Mouse (Mus musculus) lung, postnatal 0 days (tissue): ENCODE data around the gene Parp8. TPM values are rescaled to one million over a fixed set of nuclear protein-coding genes. Genes with fewer than 3 reads are reported as not detected.
"Not testable (repeated sequence)": the region's sequence is repeated elsewhere in the genome, so short reads cannot be mapped to it uniquely, and the experiment has no call there.

Experiments used
- ATAC-seq: fragments of 200-750 bp; cut with Nextera tagmentation; 2 replicates; pipeline ENCODE4 v1.8.0; 2017; ENCODE audit warnings: moderate library complexity
- DNase-seq: peaks from one replicate; pipeline ENCODE4 v3.0.0-alpha.2; 2016; ENCODE audit warnings: low spot score
- H3K27ac ChIP-seq: fragments of 300-500 bp; sonication (generic); 2 replicates; pipeline ENCODE4 v1.5.1; 2014; ENCODE audit warnings: antibody characterized with exemption, mild to moderate bottlenecking, low read length, mixed read lengths
- H3K27me3 ChIP-seq: fragments of 300-500 bp; sonication (generic); replicated peaks from 2 replicates; pipeline ENCODE4 v1.6.1; 2014; ENCODE audit warnings: low read length, mixed read lengths; ENCODE audit not compliant: insufficient read depth
- H3K36me3 ChIP-seq: fragments of 300-500 bp; sonication (generic); 2 replicates; pipeline ENCODE4 v1.6.1; 2014; ENCODE audit warnings: low read length, mixed read lengths; ENCODE audit not compliant: insufficient read depth
- H3K4me1 ChIP-seq: fragments of 300-500 bp; sonication (generic); 2 replicates; pipeline ENCODE4 v1.6.1; 2014; ENCODE audit warnings: antibody characterized with exemption, low read depth, low read length, mixed read lengths; ENCODE audit not compliant: insufficient read depth
- H3K4me2 ChIP-seq: fragments of 300-500 bp; sonication (generic); replicated peaks from 2 replicates; pipeline ENCODE4 v1.6.1; 2014; ENCODE audit warnings: low read depth, mild to moderate bottlenecking, low read length, moderate library complexity, mixed read lengths
- H3K4me3 ChIP-seq: fragments of 300-500 bp; sonication (generic); 2 replicates; pipeline ENCODE4 v1.5.1; 2014; ENCODE audit warnings: low read depth, low read length
- H3K9ac ChIP-seq: fragments of 300-500 bp; sonication (generic); replicated peaks from 2 replicates; pipeline ENCODE4 v1.6.1; 2014; ENCODE audit warnings: low read depth, mild to moderate bottlenecking
- H3K9me3 ChIP-seq: fragments of 300-500 bp; sonication (generic); 2 replicates; pipeline ENCODE4 v1.6.1; 2016; ENCODE audit warnings: low read length, mixed read lengths
- CTCF ChIP-seq: IDR thresholded peaks from 2 replicates; pipeline ENCODE4 v1.5.1; 2016; ENCODE audit warnings: antibody characterized with exemption, mild to moderate bottlenecking
- EP300 ChIP-seq: IDR thresholded peaks from 2 replicates; pipeline ENCODE4 v1.6.1; 2016; ENCODE audit warnings: antibody characterized with exemption, mild to moderate bottlenecking, control low read depth
- WGBS: fragments of 180-500 bp; shearing (Covaris S2); extraction: QIAGEN DNeasy Blood & Tissue Kit; methylation state at CpG from one replicate; pipeline ENCODE4 v1.1.7; 2014; 5-methylcytosine and 5-hydroxymethylcytosine counted together
- polyA plus RNA-seq: library from polyadenylated mRNA; unstranded; fragments of >200 nt; fragmentation: Nextera tagmentation; extraction: Ambion mirVana; gene quantifications from 2 replicates; pipeline ENCODE4 v1.2.1, GENCODE M21; 2015

Gene Parp8
- polyA plus RNA-seq, 1 experiment from 2014 or later: 5.6 TPM

DNA sequence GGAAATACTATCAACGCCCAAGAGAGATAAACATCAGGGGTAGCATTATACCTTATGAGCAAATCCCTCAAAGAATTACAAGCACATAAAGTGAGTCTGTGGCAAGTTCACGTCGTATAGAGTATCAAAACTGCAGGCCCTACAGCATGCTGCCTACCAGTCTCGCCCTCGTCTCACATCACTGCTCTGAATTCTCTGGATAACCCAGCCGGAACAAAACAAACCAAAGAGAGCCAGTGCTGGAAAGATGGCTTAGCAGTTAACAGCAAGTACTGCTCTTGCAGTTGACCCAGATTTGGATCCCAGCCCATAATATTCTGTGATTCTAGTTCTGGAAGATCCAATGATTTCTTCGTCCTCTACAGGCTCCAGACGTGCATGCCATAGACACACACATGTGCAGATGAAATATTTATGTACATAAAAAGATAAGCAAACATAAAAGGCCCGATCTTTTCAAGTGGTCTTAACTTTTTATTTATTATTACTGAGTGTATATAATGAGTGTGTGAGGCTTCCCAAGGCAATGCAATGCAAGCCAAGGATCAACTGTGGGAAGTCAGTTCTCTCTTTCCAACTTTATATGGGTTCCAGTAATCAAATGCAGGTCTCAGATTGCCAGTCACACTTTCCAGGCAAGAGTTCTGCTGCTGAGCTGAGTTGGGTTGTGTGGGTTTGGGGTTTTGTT is 77.6 kb downstream of the Parp8 start:
- Histone ChIP-seq H3K27me3 (no peaks in the 10 kb centered on the region), H3K4me2 (no peak overlapping the region), H3K4me1 (no peaks in the 10 kb centered on the region), H3K9me3 (no peaks in the 10 kb centered on the region), H3K9ac (no peak overlapping the region), H3K36me3 (no peaks in the 10 kb centered on the region), H3K27ac (no peak overlapping the region), H3K4me3 (no peak overlapping the region)
- DNase-seq: no peak
- WGBS: 52% methylated on average over 9 of the region's 9 CpGs
- no peak for ATAC-seq
- TF ChIP-seq EP300: no peak
- no peak for TF ChIP-seq CTCF

DNA sequence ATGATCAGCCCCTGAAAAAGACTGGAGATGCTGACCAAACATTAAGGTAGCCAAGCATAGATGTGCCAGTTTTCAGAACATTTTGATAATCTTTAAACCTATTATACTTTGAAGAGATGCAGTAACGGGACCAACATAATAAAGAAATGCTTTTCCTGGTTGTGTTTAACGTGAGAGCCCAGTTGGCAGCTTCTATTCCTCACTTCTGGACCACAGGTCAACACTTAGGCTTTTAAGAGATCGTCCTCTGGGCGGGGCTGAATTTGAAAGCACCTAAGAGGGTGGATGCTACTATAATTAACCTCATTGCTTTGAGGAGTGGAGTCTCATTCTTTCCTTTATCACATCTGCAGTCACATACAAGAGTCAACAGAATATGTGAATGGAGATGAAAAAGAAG is 78.8 kb downstream of the Parp8 start:
- Histone ChIP-seq H3K9me3 (no peaks in the 10 kb centered on the region), H3K9ac (no peak overlapping the region), H3K4me3 (no peak overlapping the region), H3K27ac (no peak overlapping the region), H3K4me2 (no peak overlapping the region), H3K27me3 (no peaks in the 10 kb centered on the region), H3K36me3 (no peaks in the 10 kb centered on the region), H3K4me1 (no peaks in the 10 kb centered on the region)
- 63% methylated on average over 4 of the region's 4 CpGs for WGBS
- ATAC-seq (no peak), DNase-seq (no peak)
- TF ChIP-seq CTCF: no peak
- no peak for TF ChIP-seq EP300

DNA sequence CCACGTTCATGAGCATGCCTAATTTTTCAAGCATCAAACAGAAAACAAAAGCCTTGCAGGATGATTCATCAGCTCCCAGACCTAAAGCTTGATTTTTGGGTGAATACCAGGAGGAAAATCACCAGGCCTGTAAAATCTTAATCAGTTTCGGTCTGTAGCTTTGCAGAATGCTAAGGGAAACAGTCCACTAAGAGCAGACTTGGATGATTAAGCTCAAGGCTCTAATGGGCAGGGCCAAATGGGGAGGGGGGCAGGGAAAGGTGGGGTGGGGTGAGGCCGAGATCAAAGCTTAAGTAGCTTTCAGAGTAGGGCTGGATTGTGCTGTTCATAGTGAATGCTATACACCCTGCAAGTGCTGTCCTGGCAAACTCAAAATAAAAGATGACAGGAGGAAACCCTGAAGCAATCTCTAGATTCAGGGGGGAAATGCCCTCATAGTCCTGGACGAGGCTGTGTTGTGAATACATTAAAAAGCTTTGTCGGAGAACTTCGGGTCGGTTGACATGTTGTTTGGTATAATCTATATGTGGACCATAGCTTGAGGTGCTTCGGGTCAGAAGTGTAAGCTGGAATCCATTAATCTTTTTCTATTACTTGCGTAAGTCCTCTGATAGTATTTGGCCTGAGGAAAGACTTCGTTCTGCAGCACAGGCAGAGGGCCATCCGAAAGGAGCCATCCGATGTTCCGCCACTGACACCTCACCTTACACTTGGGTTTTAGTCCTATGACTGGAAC is 83.9 kb downstream of the Parp8 start:
- Histone ChIP-seq H3K9ac (no peak overlapping the region), H3K27me3 (no peaks in the 10 kb centered on the region), H3K4me1 (no peaks in the 10 kb centered on the region), H3K9me3 (no peaks in the 10 kb centered on the region), H3K4me2 (no peak overlapping the region), H3K27ac (no peak overlapping the region), H3K36me3 (no peaks in the 10 kb centered on the region), H3K4me3 (no peak overlapping the region)
- DNase-seq: no peak
- no peak for TF ChIP-seq CTCF
- 63% methylated on average over 13 of the region's 13 CpGs for WGBS
- ATAC-seq: no peak

DNA sequence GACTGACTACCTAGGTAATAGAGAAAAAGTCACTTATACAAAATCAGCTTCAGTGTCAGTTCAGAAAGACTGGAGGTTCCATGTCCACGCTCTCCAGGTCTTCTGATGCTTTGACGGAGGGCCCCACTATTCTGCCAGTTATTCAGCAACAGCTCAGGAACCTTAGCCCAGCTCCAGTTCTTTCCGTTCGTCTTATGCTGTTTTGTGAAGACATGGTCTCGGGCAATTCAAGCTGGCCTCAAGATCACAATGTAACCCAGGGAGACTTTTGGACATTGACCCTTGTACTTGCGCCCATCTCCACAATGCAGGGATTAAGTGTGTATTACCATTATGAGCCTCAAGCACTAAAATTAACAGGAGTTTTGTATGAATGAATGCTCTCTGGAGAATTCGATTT is 84.6 kb downstream of the Parp8 start:
- WGBS: 90% methylated on average over 7 of the region's 7 CpGs
- DNase-seq (no peak), ATAC-seq (no peak)
- no peaks in the 10 kb centered on the region for H3K36me3 ChIP-seq
- no peaks in the 10 kb centered on the region for H3K27me3 ChIP-seq
- H3K9me3 ChIP-seq: no peaks in the 10 kb centered on the region
- no peak overlapping the region for H3K9ac ChIP-seq
- no peaks in the 10 kb centered on the region for H3K4me1 ChIP-seq
- TF ChIP-seq CTCF (no peak), EP300 (no peak)
- H3K4me2 ChIP-seq: no peak overlapping the region
- no peak overlapping the region for H3K27ac ChIP-seq
- no peak overlapping the region for H3K4me3 ChIP-seq

DNA sequence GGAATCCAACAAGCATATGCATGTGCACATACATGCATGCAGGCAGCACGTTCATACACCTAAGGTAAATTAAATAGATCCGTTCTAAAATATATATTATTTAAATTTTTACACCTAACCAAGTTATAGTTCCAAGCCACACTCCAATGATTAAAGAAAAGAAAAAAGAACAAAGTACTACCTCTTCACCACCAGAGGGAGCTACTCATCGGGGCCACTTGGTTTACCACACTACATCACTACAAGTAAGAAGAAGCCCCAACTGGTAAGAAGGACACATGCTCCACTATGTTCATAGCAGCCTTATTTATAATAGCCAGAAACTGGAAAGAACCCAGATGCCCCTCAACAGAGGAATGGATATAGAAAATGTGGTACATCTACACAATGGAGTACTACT is 88.3 kb downstream of the Parp8 start:
- not testable (repeated sequence) for ATAC-seq, H3K9me3 ChIP-seq, H3K27me3 ChIP-seq, H3K4me1 ChIP-seq, H3K27ac ChIP-seq, H3K4me2 ChIP-seq, H3K4me3 ChIP-seq, H3K9ac ChIP-seq, DNase-seq, H3K36me3 ChIP-seq
- peak; percentile 35 for TF ChIP-seq CTCF
- 92% methylated on average over 3 of the region's 3 CpGs for WGBS

DNA sequence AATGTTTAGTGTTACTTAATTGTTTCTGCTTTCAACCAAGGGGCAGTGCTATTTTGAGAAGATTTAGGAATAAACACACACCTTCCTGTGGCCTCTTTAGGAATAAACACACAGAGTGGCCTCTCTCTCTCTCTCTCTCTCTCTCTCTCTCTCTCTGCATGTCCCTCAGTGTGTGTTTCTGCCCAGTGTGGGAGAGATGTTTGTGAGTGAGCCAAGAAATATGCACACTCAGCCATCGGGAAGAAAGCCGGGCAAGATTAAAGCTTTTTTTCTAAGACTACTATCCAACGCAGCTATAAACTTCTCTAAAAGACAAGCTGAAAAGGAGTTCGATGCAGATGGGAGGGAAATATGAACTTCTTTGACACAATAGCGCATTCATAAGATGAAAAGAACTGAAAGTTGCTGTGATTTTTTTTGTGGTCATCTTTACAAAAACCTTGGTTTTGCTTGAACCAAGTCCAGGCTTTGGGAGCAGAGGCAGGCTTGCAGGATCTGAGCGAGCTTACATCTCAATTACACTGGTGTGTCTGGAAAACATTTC is 107.9 kb downstream of the Parp8 start:
- Histone ChIP-seq H3K9me3 (no peaks in the 10 kb centered on the region), H3K27ac (no peak overlapping the region), H3K36me3 (no peaks in the 10 kb centered on the region), H3K4me1 (no peaks in the 10 kb centered on the region), H3K4me3 (no peak overlapping the region), H3K27me3 (no peaks in the 10 kb centered on the region), H3K4me2 (0 out of 2 replicates have a peak overlapping the region, but pooled peaks have one; percentile 17), H3K9ac (no peak overlapping the region)
- DNase-seq (peak; percentile 26), ATAC-seq (no peak)
- no peak for TF ChIP-seq CTCF
- no peak for TF ChIP-seq EP300
- 44% methylated on average over 6 of the region's 6 CpGs for WGBS
